Mouse (Mus musculus) adrenal gland, postnatal 36 days (tissue): ENCODE measurements around the gene Parvb. TPM values are rescaled to one million over a fixed set of nuclear protein-coding genes. Genes with fewer than 3 reads are reported as not detected.
A peak's percentile ranks its signal among the peaks of the same experiment; 100 is the strongest.

Source experiments
- DNase-seq, 2 experiments: peaks; one replicate each; pipeline ENCODE4 v3.0.0; 2021; ENCODE audit warnings: mixed read lengths in 1 of 2
- total RNA-seq, 2 experiments: library from RNA; stranded (reverse); gene quantifications; 2 replicates each; pipeline ENCODE4 v1.2.3; 2021

Parvb gene
- total RNA-seq, 2 experiments from 2014 or later, result 18.0 to 24.1 TPM

- DNase-seq, result peak; percentile 47 to 65
These were observed 15.3 kb upstream of the Parvb start for GRCm38 (mm10) chr15:84216461-84217084.

- no peak for DNase-seq
These were observed 13.7 kb upstream of the Parvb start for GRCm38 (mm10) chr15:84217969-84218782.

- DNase-seq, result peak in 1 of 2 experiments; percentile 44
These were observed 13.0 kb upstream of the Parvb start for GRCm38 (mm10) chr15:84218783-84219271.

- DNase-seq, result no peak
These were observed 10.3 kb upstream of the Parvb start for GRCm38 (mm10) chr15:84221539-84221938.

- DNase-seq, result peak; percentile 31 to 57
These were observed 8.4 kb upstream of the Parvb start for GRCm38 (mm10) chr15:84223423-84223822.

GRCm38 (mm10) chr15:84224779-84225178 is 7.1 kb upstream of the Parvb start:
- DNase-seq, result no peak

- no peak for DNase-seq
These were observed 4.9 kb upstream of the Parvb start for GRCm38 (mm10) chr15:84226918-84227317.

GRCm38 (mm10) chr15:84230661-84231060 is 1.2 kb upstream of the Parvb start:
- DNase-seq, result no peak

- DNase-seq, result peak in 1 of 2 experiments; percentile 53
These were observed 630 bp upstream of the Parvb start for GRCm38 (mm10) chr15:84231113-84231712.

GRCm38 (mm10) chr15:84232609-84233008 is 766 bp downstream of the Parvb start:
- DNase-seq, result no peak

GRCm38 (mm10) chr15:84234794-84235581 is 3.1 kb downstream of the Parvb start:
- DNase-seq, result no peak

GRCm38 (mm10) chr15:84235646-84236045 is 3.8 kb downstream of the Parvb start:
- DNase-seq, result peak; percentile 58 to 66

- no peak for DNase-seq
These were observed 6.7 kb downstream of the Parvb start for GRCm38 (mm10) chr15:84238552-84238951.

- DNase-seq, result no peak
These were observed 7.2 kb downstream of the Parvb start for GRCm38 (mm10) chr15:84238991-84239401.

- DNase-seq, result no peak
These were observed 9.7 kb downstream of the Parvb start for GRCm38 (mm10) chr15:84241520-84241919.

GRCm38 (mm10) chr15:84245104-84245503 is 13.3 kb downstream of the Parvb start:
- no peak for DNase-seq

GRCm38 (mm10) chr15:84246195-84246594 is 14.4 kb downstream of the Parvb start:
- DNase-seq, result no peak

GRCm38 (mm10) chr15:84247309-84247708 is 15.5 kb downstream of the Parvb start:
- no peak for DNase-seq

- peak; percentile 80 to 82 for DNase-seq
These were observed 19.4 kb downstream of the Parvb start for GRCm38 (mm10) chr15:84251227-84251626.

GRCm38 (mm10) chr15:84252645-84253044 is 20.8 kb downstream of the Parvb start:
- no peak for DNase-seq

- DNase-seq, result no peak
These were observed 21.9 kb downstream of the Parvb start for GRCm38 (mm10) chr15:84253757-84254156.

GRCm38 (mm10) chr15:84254387-84254786 is 22.5 kb downstream of the Parvb start:
- DNase-seq, result no peak
